Mouse (Mus musculus): ENCODE measurements around the gene Pigf. TPM values are rescaled to one million over a fixed set of nuclear protein-coding genes. Genes with fewer than 3 reads are reported as not detected.

Gene Pigf
- polyA plus RNA-seq, 1 experiment from 2014 or later: 15.4 TPM

DNA sequence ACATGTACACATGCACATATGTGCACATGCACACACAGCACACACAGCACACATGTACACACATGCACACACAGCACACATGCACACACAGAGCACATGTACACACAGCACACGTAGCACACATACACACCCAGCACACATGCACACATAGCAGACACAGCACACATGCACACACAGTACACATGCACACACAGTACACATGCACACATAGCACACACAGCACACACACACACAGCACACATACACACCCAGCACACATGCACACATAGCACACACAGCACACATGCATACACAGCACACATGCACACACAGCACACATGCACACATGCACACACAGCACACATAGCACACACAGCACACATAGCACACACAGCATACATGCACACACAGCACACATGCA lies 44.0 kb downstream of the Pigf start:
- Histone ChIP-seq H3K9ac (no peak overlapping the region), H3K36me3 (peaks cover 8% of the 10 kb centered on the region; the same call in 1 of the 2 replicates)

GRCm38 (mm10) chr17:86978496-86978895 lies 46.7 kb downstream of the Pigf start:
- no peak for ATAC-seq (replicated peaks; ENCODE audit: insufficient number of reproducible peaks, insufficient read depth, low FRiP score, low read depth)
- peaks cover 21% of the 10 kb centered on the region; the same call in 1 of the 2 replicates for H3K36me3 ChIP-seq
- WGBS: 65% methylated on average over 6 of the region's 6 CpGs

More for the DNA sequence above, 44.0 kb downstream of the Pigf start:
- no peaks in the 10 kb centered on the region for H3K27me3 ChIP-seq
- peaks cover 23% of the 10 kb centered on the region for H3K4me1 ChIP-seq (replicated peaks)
- no peaks in the 10 kb centered on the region for H3K9me3 ChIP-seq (replicated peaks)
- H3K4me2 ChIP-seq: no peak overlapping the region
- no peak overlapping the region for H3K27ac ChIP-seq
- H3K4me3 ChIP-seq: no peak overlapping the region
- ATAC-seq (replicated peaks; ENCODE audit: insufficient number of reproducible peaks, insufficient read depth, low FRiP score, low read depth): no peak
- WGBS: 100% methylated on average over 1 of the region's 1 CpGs

DNA sequence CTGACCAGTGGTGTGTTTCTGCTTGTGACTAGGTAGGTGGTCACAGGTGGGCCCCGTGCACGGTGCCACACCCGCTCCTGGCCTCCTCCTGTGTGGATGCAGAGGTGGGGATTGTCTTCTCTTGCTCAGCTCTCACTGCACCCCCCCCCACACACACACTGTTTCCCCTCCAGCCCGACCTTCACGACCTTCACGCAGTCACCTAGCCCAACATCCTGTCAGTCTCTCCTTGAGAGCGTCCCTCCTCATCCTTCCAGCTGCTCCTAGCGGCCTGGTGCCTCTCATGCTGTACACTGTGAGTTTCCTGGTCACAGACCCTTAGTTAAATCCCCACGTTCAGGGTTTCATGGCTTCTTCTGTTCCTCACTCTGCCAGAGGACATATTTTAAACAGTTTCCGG lies 48.8 kb downstream of the Pigf start:
- Histone ChIP-seq H3K4me3 (no peak overlapping the region), H3K4me2 (no peak overlapping the region), H3K27ac (no peak overlapping the region), H3K4me1 (replicated peaks) (peaks cover 14% of the 10 kb centered on the region), H3K9me3 (replicated peaks) (no peaks in the 10 kb centered on the region), H3K9ac (no peak overlapping the region), H3K36me3 (peaks cover 24% of the 10 kb centered on the region; the same call in 1 of the 2 replicates), H3K27me3 (no peaks in the 10 kb centered on the region)
- WGBS: 65% methylated on average over 10 of the region's 10 CpGs
- no peak for ATAC-seq (replicated peaks; ENCODE audit: insufficient number of reproducible peaks, insufficient read depth, low FRiP score, low read depth)

More at GRCm38 (mm10) chr17:86978496-86978895, 46.7 kb downstream of the Pigf start:
- Histone ChIP-seq H3K4me1 (replicated peaks) (peaks cover 17% of the 10 kb centered on the region), H3K4me2 (no peak overlapping the region), H3K27ac (no peak overlapping the region), H3K4me3 (no peak overlapping the region), H3K9me3 (replicated peaks) (no peaks in the 10 kb centered on the region), H3K9ac (no peak overlapping the region), H3K27me3 (no peaks in the 10 kb centered on the region)

DNA sequence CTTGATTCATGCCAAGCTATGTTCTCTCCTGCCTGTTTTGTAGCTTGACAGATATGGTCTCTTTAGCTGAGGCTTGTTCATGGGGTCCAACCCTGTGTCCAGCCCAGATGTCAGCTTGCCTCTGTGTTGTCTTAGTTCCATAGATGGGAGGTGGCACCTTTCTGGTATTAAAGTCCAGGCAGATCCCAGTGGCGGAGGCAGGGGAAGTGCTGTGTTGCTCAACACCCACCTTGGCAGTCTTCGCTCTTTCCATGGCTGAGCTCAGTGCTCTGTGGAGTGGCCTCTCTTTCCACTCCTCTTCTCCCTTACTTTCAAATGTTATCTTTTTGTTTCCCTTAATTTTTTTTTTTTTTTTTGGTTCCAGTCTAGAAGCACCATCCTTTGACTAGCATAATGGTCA lies 52.1 kb downstream of the Pigf start:
- Histone ChIP-seq H3K36me3 (peaks cover 32% of the 10 kb centered on the region; the same call in 1 of the 2 replicates), H3K27me3 (no peaks in the 10 kb centered on the region), H3K4me3 (no peak overlapping the region), H3K27ac (no peak overlapping the region), H3K4me2 (no peak overlapping the region), H3K9ac (no peak overlapping the region), H3K4me1 (replicated peaks) (peaks cover 36% of the 10 kb centered on the region), H3K9me3 (replicated peaks) (no peaks in the 10 kb centered on the region)
- ATAC-seq (replicated peaks; ENCODE audit: insufficient number of reproducible peaks, insufficient read depth, low FRiP score, low read depth): no peak
- 83% methylated on average over 2 of the region's 2 CpGs for WGBS

DNA sequence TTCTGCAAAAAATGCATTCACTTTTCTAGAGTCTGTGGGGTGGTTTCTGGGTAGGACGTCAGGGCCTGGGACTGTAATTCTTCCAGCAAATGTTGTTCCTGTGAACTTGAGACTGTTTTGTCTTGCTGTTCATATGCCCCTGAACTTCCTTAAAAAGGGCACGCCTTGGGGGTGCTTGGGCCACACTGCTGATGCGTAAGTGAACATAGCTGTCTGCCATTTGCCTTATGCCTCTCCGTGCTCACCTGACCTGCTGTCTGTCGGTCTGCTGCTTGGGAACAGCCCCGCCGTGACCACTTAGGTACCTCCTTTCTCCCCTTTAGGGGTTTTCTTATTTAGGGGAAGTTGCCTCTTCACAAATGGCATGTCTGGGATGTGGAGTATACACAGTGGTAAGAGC lies 53.3 kb downstream of the Pigf start:
- no peak overlapping the region for H3K27ac ChIP-seq
- peaks cover 28% of the 10 kb centered on the region; the same call in 1 of the 2 replicates for H3K36me3 ChIP-seq
- H3K9ac ChIP-seq: no peak overlapping the region
- peaks cover 48% of the 10 kb centered on the region for H3K4me1 ChIP-seq (replicated peaks)
- no peak overlapping the region for H3K4me2 ChIP-seq
- 87% methylated on average over 7 of the region's 7 CpGs for WGBS
- H3K4me3 ChIP-seq: no peak overlapping the region
- no peaks in the 10 kb centered on the region for H3K27me3 ChIP-seq
- no peak for ATAC-seq (replicated peaks; ENCODE audit: insufficient number of reproducible peaks, insufficient read depth, low FRiP score, low read depth)
- no peaks in the 10 kb centered on the region for H3K9me3 ChIP-seq (replicated peaks)

GRCm38 (mm10) chr17:86971036-86971435 lies 54.2 kb downstream of the Pigf start:
- Histone ChIP-seq H3K36me3 (peaks cover 26% of the 10 kb centered on the region; the same call in 1 of the 2 replicates), H3K9ac (no peak overlapping the region), H3K4me2 (no peak overlapping the region), H3K4me1 (replicated peaks) (peaks cover 48% of the 10 kb centered on the region), H3K27me3 (no peaks in the 10 kb centered on the region), H3K27ac (no peak overlapping the region), H3K9me3 (replicated peaks) (no peaks in the 10 kb centered on the region), H3K4me3 (no peak overlapping the region)
- ATAC-seq (replicated peaks; ENCODE audit: insufficient number of reproducible peaks, insufficient read depth, low FRiP score, low read depth): no peak
- WGBS: 72% methylated on average over 5 of the region's 5 CpGs

DNA sequence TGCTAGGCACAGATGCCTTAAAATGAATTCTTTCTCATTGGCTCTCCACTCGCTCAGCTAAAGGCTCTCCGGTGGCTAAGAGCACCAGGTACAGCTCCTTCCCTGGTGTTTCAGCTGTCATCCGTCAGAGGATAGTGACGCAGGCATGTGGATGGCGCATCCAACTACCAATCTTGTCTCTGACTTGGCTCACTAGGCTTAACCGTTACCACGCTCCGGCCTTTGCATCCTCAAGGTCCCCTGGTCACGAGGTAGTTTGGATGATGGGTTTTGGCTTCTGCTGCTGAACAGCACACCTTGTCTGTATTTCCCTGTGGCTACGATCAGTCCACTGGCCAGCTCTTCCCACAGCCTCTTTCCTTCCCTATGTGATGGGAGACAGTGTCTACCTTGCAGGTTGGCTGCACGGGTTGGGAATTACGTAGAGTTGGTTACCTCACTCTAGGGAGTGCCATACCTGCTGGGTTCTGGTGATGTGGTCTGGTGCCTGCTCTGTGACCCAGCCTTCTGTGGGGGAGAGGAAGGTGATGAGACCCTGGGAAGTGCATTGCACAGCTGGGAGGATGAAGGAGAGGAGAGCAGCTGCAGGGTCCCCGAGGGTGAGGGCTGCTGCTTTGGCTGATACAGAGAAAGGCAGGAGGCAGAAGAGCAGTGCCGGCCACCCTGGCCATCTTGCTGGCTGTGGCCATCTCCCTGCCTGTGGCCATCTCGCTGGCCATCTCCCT lies 55.0 kb downstream of the Pigf start:
- no peaks in the 10 kb centered on the region for H3K27me3 ChIP-seq
- 93% methylated on average over 15 of the region's 15 CpGs for WGBS
- H3K4me3 ChIP-seq: no peak overlapping the region
- H3K27ac ChIP-seq: no peak overlapping the region
- H3K9me3 ChIP-seq (replicated peaks): no peaks in the 10 kb centered on the region
- H3K36me3 ChIP-seq: peaks cover 22% of the 10 kb centered on the region; the same call in 1 of the 2 replicates
- ATAC-seq (replicated peaks; ENCODE audit: insufficient number of reproducible peaks, insufficient read depth, low FRiP score, low read depth): no peak
- H3K4me2 ChIP-seq: no peak overlapping the region
- H3K4me1 ChIP-seq (replicated peaks): peaks cover 56% of the 10 kb centered on the region
- H3K9ac ChIP-seq: no peak overlapping the region; the same call in 1 of the 2 replicates

- peaks cover 21% of the 10 kb centered on the region; the same call in 1 of the 2 replicates for H3K36me3 ChIP-seq
- H3K27me3 ChIP-seq: no peaks in the 10 kb centered on the region
- H3K27ac ChIP-seq: peak overlapping the region; percentile 91; the same call in 1 of the 2 replicates
- WGBS: 67% methylated on average over 5 of the region's 5 CpGs
- no peak overlapping the region for H3K9ac ChIP-seq
- no peak overlapping the region for H3K4me3 ChIP-seq
- H3K4me2 ChIP-seq: no peak overlapping the region
- peaks cover 62% of the 10 kb centered on the region for H3K4me1 ChIP-seq (replicated peaks)
- no peak for ATAC-seq (replicated peaks; ENCODE audit: insufficient number of reproducible peaks, insufficient read depth, low FRiP score, low read depth)
- H3K9me3 ChIP-seq (replicated peaks): no peaks in the 10 kb centered on the region
Observed at GRCm38 (mm10) chr17:86969582-86969981, 55.6 kb downstream of the Pigf start.

GRCm38 (mm10) chr17:86968581-86968980 lies 56.6 kb downstream of the Pigf start:
- H3K4me2 ChIP-seq: peak overlapping the region; percentile 51
- H3K27ac ChIP-seq: peak overlapping the region; percentile 91
- ATAC-seq (replicated peaks; ENCODE audit: insufficient number of reproducible peaks, insufficient read depth, low FRiP score, low read depth): no peak
- no peaks in the 10 kb centered on the region for H3K27me3 ChIP-seq
- peaks cover 66% of the 10 kb centered on the region for H3K4me1 ChIP-seq (replicated peaks)
- WGBS: 36% methylated on average over 5 of the region's 5 CpGs
- peak overlapping the region; percentile 19; the same call in 1 of the 2 replicates for H3K4me3 ChIP-seq
- H3K9me3 ChIP-seq (replicated peaks): no peaks in the 10 kb centered on the region
- H3K9ac ChIP-seq: peak overlapping the region; percentile 20; the same call in 1 of the 2 replicates
- peaks cover 15% of the 10 kb centered on the region; the same call in 1 of the 2 replicates for H3K36me3 ChIP-seq

DNA sequence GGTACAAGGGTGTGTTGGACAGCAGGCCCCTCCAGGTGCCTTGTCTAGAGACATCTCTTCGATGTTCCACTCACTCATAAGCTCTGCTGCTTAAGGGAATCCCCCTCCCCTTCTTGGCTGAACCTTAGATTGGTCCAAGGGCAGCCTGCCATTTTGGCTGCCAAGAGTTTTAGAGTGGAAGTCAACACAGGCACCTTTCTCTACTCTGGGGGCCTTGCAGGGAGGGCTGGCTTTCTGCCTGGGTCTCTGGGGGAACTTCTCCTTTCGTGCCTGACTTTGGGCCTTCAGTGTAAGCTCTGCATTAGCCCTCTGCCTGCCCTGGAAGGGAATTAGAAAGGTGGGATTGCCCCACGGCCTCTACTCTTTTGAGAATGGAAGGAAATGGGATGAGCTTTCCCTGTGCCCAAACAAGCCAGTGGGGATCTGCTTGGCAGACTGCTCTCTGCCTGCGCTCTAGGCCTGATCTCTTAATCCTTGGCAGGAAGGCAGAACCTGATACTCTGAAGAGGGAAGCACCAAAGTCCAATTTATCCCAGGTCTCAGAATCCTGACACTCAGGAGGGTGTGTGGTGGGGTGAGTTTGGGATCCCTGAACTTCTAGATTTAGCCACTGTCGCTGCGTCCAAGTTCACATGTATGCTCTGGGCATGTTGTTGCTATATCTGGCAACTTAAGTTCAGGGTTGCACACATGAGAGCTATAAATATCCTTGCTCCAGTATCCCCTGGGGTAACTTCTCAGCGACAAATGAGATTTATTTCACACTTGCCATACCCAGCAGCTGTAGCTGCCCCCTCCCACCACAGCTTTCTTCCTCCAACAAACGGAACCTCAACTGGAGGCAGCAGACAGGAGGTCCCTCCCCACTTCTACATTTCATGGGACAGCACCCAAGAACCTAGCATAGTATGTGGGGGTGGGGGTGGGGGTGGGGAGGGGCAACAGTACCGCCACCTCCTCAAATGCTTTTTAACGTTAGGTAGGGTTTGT lies 57.4 kb downstream of the Pigf start:
- H3K4me3 ChIP-seq: peak overlapping the region; percentile 19; the same call in 1 of the 2 replicates
- peak overlapping the region; percentile 51 for H3K4me2 ChIP-seq
- H3K9ac ChIP-seq: peak overlapping the region; percentile 27; the same call in 1 of the 2 replicates
- no peak for ATAC-seq (replicated peaks; ENCODE audit: insufficient number of reproducible peaks, insufficient read depth, low FRiP score, low read depth)
- peaks cover 15% of the 10 kb centered on the region; the same call in 1 of the 2 replicates for H3K36me3 ChIP-seq
- H3K27me3 ChIP-seq: no peaks in the 10 kb centered on the region
- WGBS: 42% methylated on average over 10 of the region's 10 CpGs
- H3K4me1 ChIP-seq (replicated peaks): peaks cover 66% of the 10 kb centered on the region
- no peaks in the 10 kb centered on the region for H3K9me3 ChIP-seq (replicated peaks)
- H3K27ac ChIP-seq: peak overlapping the region; percentile 91

DNA sequence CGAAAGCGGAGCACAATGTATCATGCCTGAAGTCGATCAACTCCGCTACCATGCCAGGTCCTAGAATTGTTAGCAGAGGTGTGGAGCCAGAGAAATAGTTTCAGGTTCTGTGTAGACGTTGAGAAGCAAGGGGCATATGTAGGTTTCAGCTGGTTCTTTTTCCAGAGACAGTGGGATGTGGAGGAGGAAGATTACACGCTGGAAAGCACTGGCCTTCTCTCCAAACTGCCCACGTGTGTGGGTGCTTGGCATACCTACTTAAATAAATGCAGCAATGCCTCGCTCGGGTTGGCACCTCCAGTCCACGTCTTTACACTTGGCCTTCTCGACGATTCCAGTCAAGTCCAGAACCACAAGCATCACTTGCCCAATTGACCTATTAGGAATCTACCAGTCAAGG lies 58.2 kb downstream of the Pigf start:
- H3K4me1 ChIP-seq (replicated peaks): peaks cover 68% of the 10 kb centered on the region
- H3K27ac ChIP-seq: peak overlapping the region; percentile 91
- 88% methylated on average over 12 of the region's 12 CpGs for WGBS
- ATAC-seq (replicated peaks; ENCODE audit: insufficient number of reproducible peaks, insufficient read depth, low FRiP score, low read depth): no peak
- H3K9ac ChIP-seq: no peak overlapping the region
- H3K36me3 ChIP-seq: peaks cover 11% of the 10 kb centered on the region; the same call in 1 of the 2 replicates
- no peaks in the 10 kb centered on the region for H3K9me3 ChIP-seq (replicated peaks)
- H3K27me3 ChIP-seq: no peaks in the 10 kb centered on the region
- H3K4me2 ChIP-seq: peak overlapping the region; percentile 51; the same call in 1 of the 2 replicates
- no peak overlapping the region for H3K4me3 ChIP-seq
